Mouse (Mus musculus) liver, embryonic 13.5 days (tissue): ENCODE data around the gene Olfr279. TPM values are rescaled to one million over a fixed set of nuclear protein-coding genes. Genes with fewer than 3 reads are reported as not detected.
"Not testable (repeated sequence)": the region's sequence is repeated elsewhere in the genome, so short reads cannot be mapped to it uniquely, and the experiment has no call there.

Source experiments
- ATAC-seq: fragments of 200-750 bp; cut with Nextera tagmentation; 2 replicates; pipeline ENCODE4 v1.8.0; 2017; ENCODE audit warnings: low read depth, mild to moderate bottlenecking, moderate number of reproducible peaks, moderate library complexity
- DNase-seq: peaks from one replicate; pipeline ENCODE4 v3.0.0; 2022
- H3K27ac ChIP-seq: fragments of 300-500 bp; sonication (generic); 2 replicates; pipeline ENCODE4 v1.5.1; 2015; ENCODE audit warnings: moderate library complexity, mild to moderate bottlenecking, inconsistent platforms
- H3K27me3 ChIP-seq: fragments of 300-500 bp; sonication (generic); 2 replicates; pipeline ENCODE4 v1.6.1; 2015; ENCODE audit warnings: mild to moderate bottlenecking, inconsistent platforms
- H3K36me3 ChIP-seq: fragments of 300-500 bp; sonication (generic); 2 replicates; pipeline ENCODE4 v1.6.1; 2015; ENCODE audit warnings: mild to moderate bottlenecking, inconsistent platforms
- H3K4me1 ChIP-seq: fragments of 300-500 bp; sonication (generic); replicated peaks from 2 replicates; pipeline ENCODE4 v1.6.1; 2015; ENCODE audit warnings: inconsistent platforms
- H3K4me2 ChIP-seq: fragments of 300-500 bp; sonication (generic); 2 replicates; pipeline ENCODE4 v1.6.1; 2015; ENCODE audit warnings: inconsistent platforms, mild to moderate bottlenecking, moderate library complexity
- H3K4me3 ChIP-seq: fragments of 300-500 bp; sonication (generic); replicated peaks from 2 replicates; pipeline ENCODE4 v1.5.1; 2015; ENCODE audit warnings: mild to moderate bottlenecking, inconsistent platforms
- H3K9ac ChIP-seq: fragments of 300-500 bp; sonication (generic); 2 replicates; pipeline ENCODE4 v1.6.1; 2015; ENCODE audit warnings: mild to moderate bottlenecking, inconsistent platforms
- H3K9me3 ChIP-seq: fragments of 300-500 bp; sonication (generic); replicated peaks from 2 replicates; pipeline ENCODE4 v1.6.1; 2016; ENCODE audit warnings: inconsistent platforms
- WGBS: fragments of 180-500 bp; shearing (Covaris S2); methylation state at CpG from one replicate; pipeline ENCODE4 v1.1.7; 2015; ENCODE audit not compliant: insufficient replicate concordance; 5-methylcytosine and 5-hydroxymethylcytosine counted together
- polyA plus RNA-seq: library from polyadenylated mRNA; unstranded; fragments of >200 nt; fragmentation: Nextera tagmentation; extraction: Ambion mirVana; gene quantifications from 2 replicates; pipeline ENCODE4 v1.2.1, GENCODE M21; 2015

Olfr279 gene
- polyA plus RNA-seq, 1 experiment from 2014 or later = not detected

DNA sequence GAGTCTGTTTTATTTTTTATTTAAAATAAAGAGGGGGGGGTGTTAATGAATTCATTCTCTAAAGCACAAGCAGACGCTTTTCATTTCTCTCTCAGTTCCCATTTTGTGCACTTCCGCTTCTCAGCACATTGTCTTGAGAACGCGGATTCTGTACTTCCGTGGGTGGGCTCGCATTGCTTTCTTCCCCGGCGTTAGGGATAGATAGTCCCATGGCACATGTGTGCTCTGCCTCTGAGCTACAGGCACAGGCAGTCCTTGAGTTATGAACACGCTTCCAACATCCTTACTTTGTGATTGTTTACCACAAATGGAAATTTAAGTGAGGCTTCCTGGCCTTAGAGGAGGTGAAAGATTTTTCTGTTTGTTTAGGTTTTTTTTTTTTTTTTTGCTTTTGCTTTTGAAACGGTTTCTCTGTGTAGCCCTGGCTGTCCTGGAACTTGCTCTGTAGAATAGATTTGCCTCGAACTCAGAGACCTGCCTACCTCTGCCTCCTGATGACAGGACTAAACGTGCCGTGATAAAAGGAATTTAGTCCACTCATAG lies 19.3 kb downstream of the Olfr279 start:
- H3K4me3 ChIP-seq = 0 out of 2 replicates have a peak overlapping the region, but pooled peaks have one; percentile 37
- no peaks in the 10 kb centered on the region for H3K36me3 ChIP-seq
- no peak for DNase-seq
- peaks cover 25% of the 10 kb centered on the region for H3K4me1 ChIP-seq
- peak overlapping the region; percentile 58 for H3K4me2 ChIP-seq
- 45% methylated on average over 13 of the region's 13 CpGs for WGBS
- no peak for ATAC-seq
- H3K27me3 ChIP-seq = no peaks in the 10 kb centered on the region
- no peak overlapping the region for H3K9ac ChIP-seq
- no peaks in the 10 kb centered on the region for H3K9me3 ChIP-seq
- peak overlapping the region; percentile 21; the same call in 1 of the 2 replicates for H3K27ac ChIP-seq

GRCm38 (mm10) chr15:98512232-98512631 lies 20.0 kb downstream of the Olfr279 start:
- Histone ChIP-seq H3K36me3 (0 out of 2 replicates have a peak, but pooled peaks cover 3% of the 10 kb centered on the region), H3K9ac (no peak overlapping the region), H3K4me1 (peaks cover 25% of the 10 kb centered on the region), H3K27ac (no peak overlapping the region), H3K4me3 (no peak overlapping the region), H3K27me3 (no peaks in the 10 kb centered on the region), H3K4me2 (no peak overlapping the region), H3K9me3 (no peaks in the 10 kb centered on the region)
- DNase-seq (no peak), ATAC-seq (no peak)
- 36% methylated on average over 8 of the region's 8 CpGs for WGBS

- no peak for DNase-seq
- Histone ChIP-seq H3K9me3 (no peaks in the 10 kb centered on the region), H3K27ac (no peak overlapping the region), H3K27me3 (no peaks in the 10 kb centered on the region), H3K36me3 (peaks cover 6% of the 10 kb centered on the region), H3K4me2 (no peak overlapping the region), H3K4me1 (peaks cover 25% of the 10 kb centered on the region), H3K4me3 (no peak overlapping the region), H3K9ac (no peak overlapping the region)
- ATAC-seq = no peak
- 58% methylated on average over 17 of the region's 17 CpGs for WGBS
These were observed 20.7 kb downstream of the Olfr279 start for GRCm38 (mm10) chr15:98512799-98513321.

DNA sequence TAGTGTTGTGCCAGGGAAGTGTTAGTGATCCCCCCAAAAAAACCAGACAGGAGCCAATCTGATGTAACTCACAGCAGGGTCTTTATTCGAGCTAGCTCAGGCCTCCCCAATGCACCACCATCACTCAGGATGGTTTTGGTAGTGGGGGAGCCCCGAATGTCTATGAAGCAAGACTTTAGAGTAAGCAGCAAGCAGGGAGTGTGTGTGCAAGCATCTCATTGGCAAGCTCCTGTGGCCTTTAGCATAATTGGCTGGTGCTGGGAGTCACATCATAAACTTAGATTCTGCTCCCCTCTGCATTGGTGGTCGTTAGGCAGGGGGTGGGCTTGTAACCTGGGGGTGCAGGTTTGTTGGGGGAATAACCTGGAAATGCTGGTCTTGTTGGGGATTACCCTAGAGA lies 21.5 kb downstream of the Olfr279 start:
- ATAC-seq = not testable (repeated sequence)
- WGBS = 40% methylated on average over 3 of the region's 3 CpGs

GRCm38 (mm10) chr15:98514146-98514545 lies 21.9 kb downstream of the Olfr279 start:
- no peak for DNase-seq
- peaks cover 25% of the 10 kb centered on the region for H3K4me1 ChIP-seq
- H3K4me2 ChIP-seq = no peak overlapping the region
- H3K36me3 ChIP-seq = peaks cover 14% of the 10 kb centered on the region
- H3K4me3 ChIP-seq = no peak overlapping the region
- WGBS = 25% methylated on average over 8 of the region's 8 CpGs
- H3K9ac ChIP-seq = no peak overlapping the region
- ATAC-seq = no peak
- H3K27me3 ChIP-seq = no peaks in the 10 kb centered on the region
- no peaks in the 10 kb centered on the region for H3K9me3 ChIP-seq
- H3K27ac ChIP-seq = no peak overlapping the region

More for the DNA sequence above, 21.5 kb downstream of the Olfr279 start:
- H3K4me1 ChIP-seq = peaks cover 25% of the 10 kb centered on the region
- H3K9ac ChIP-seq, H3K4me2 ChIP-seq, H3K9me3 ChIP-seq, H3K27ac ChIP-seq, DNase-seq, H3K27me3 ChIP-seq, H3K4me3 ChIP-seq: not testable (repeated sequence)
- peaks cover 14% of the 10 kb centered on the region for H3K36me3 ChIP-seq

DNA sequence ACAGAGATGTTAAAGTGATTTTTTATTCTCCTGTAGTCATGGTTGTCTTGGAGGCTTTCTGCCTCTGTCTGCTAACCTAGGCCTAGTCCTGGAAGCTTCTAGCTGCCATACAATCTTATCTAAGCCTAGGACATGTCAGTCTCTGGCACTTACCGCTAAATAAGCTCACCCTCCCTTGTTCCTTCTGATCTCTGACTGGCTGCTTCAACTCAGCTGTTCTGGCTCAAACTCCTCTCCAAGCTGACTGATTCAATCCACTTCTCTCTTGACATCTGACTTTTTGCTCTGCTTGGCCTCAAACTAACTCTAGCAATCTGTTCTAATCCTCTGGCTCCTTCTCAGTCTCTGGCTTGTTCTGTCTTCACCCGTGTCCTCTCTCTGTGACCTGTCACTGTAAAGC lies 22.6 kb downstream of the Olfr279 start:
- H3K27me3 ChIP-seq, H3K9ac ChIP-seq, H3K27ac ChIP-seq, H3K4me3 ChIP-seq, H3K9me3 ChIP-seq, H3K4me2 ChIP-seq, DNase-seq, ATAC-seq: not testable (repeated sequence)
- 39% methylated on average over 2 of the region's 2 CpGs for whole genome bisulfite sequencing
- Histone ChIP-seq H3K36me3 (peaks cover 19% of the 10 kb centered on the region), H3K4me1 (peaks cover 25% of the 10 kb centered on the region)

- Histone ChIP-seq H3K4me3 (no peak overlapping the region), H3K9me3 (no peaks in the 10 kb centered on the region), H3K9ac (no peak overlapping the region), H3K4me1 (peaks cover 9% of the 10 kb centered on the region; the same call in 1 of the 2 replicates), H3K4me2 (no peak overlapping the region), H3K36me3 (peaks cover 46% of the 10 kb centered on the region), H3K27ac (no peak overlapping the region; the same call in 1 of the 2 replicates), H3K27me3 (no peaks in the 10 kb centered on the region)
- DNase-seq (peak; percentile 51), ATAC-seq (peak; percentile 32; the same call in 1 of the 2 replicates)
- WGBS = 52% methylated on average over 16 of the region's 16 CpGs
These were observed 25.5 kb downstream of the Olfr279 start for GRCm38 (mm10) chr15:98517380-98518355.

GRCm38 (mm10) chr15:98521245-98521644 lies 29.0 kb downstream of the Olfr279 start:
- H3K27me3 ChIP-seq = no peaks in the 10 kb centered on the region
- H3K4me3 ChIP-seq = no peak overlapping the region
- ATAC-seq = no peak
- H3K9me3 ChIP-seq = no peaks in the 10 kb centered on the region
- H3K4me2 ChIP-seq = no peak overlapping the region
- 79% methylated on average over 3 of the region's 3 CpGs for WGBS
- H3K9ac ChIP-seq = no peak overlapping the region
- no peak for DNase-seq
- H3K4me1 ChIP-seq = peaks cover 8% of the 10 kb centered on the region
- H3K36me3 ChIP-seq = peaks cover 79% of the 10 kb centered on the region
- no peak overlapping the region for H3K27ac ChIP-seq

- Histone ChIP-seq H3K27ac (peak overlapping the region; percentile 30), H3K4me3 (no peak overlapping the region), H3K27me3 (no peaks in the 10 kb centered on the region), H3K36me3 (peaks cover 97% of the 10 kb centered on the region), H3K4me1 (peaks cover 25% of the 10 kb centered on the region), H3K4me2 (no peak overlapping the region), H3K9me3 (no peaks in the 10 kb centered on the region), H3K9ac (no peak overlapping the region)
- DNase-seq (peak; percentile 39), ATAC-seq (peak; percentile 85)
- WGBS = 63% methylated on average over 5 of the region's 5 CpGs
These were observed 33.9 kb downstream of the Olfr279 start for GRCm38 (mm10) chr15:98526057-98526456.

DNA sequence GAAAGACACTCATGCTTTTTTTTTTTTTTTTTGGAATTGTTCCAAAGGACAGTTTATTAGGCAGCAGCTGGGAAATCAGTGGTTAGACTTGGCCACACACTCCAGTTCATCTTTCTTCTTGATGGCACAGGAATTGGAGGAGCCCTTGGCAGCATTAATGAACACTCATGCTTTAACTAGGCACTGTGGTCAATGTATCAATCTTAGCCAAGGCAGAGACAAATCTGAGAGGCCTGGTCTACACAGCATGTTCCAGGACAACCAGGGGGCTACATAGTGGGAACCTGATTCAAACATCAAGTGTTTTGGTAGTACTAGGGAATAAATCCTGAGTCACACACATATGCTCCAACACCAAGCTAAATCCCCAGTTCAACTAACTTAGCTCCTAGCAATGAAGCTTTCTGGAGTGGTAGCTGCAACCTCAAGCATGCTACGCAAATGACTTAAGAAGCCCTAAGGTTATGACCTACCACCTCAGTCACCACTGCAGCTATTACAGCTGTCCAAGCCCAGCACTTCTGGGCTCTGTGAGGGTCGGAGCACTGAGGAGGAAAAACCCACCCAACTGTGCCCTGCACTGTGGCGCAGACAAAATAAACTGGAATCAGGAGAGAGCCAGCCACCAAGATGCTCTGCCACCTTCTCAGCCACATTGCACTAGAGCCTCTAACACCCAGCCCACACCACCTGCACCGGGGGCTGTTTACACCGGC lies 35.0 kb downstream of the Olfr279 start:
- 94% methylated on average over 5 of the region's 5 CpGs for WGBS
- peaks cover 95% of the 10 kb centered on the region for H3K36me3 ChIP-seq

GRCm38 (mm10) chr15:98528066-98528563 lies 35.9 kb downstream of the Olfr279 start:
- Histone ChIP-seq H3K4me1 (peaks cover 45% of the 10 kb centered on the region), H3K36me3 (peaks cover 86% of the 10 kb centered on the region)
- 84% methylated on average over 5 of the region's 5 CpGs for WGBS

More for the DNA sequence above, 35.0 kb downstream of the Olfr279 start:
- Histone ChIP-seq H3K4me1 (peaks cover 36% of the 10 kb centered on the region), H3K9ac (no peak overlapping the region), H3K27me3 (no peaks in the 10 kb centered on the region), H3K27ac (no peak overlapping the region), H3K4me3 (no peak overlapping the region), H3K9me3 (no peaks in the 10 kb centered on the region), H3K4me2 (no peak overlapping the region)
- DNase-seq (no peak), ATAC-seq (no peak)

More at GRCm38 (mm10) chr15:98528066-98528563, 35.9 kb downstream of the Olfr279 start:
- H3K27me3 ChIP-seq = no peaks in the 10 kb centered on the region
- no peak overlapping the region for H3K4me2 ChIP-seq
- H3K27ac ChIP-seq = no peak overlapping the region
- DNase-seq (no peak), ATAC-seq (no peak)
- H3K9ac ChIP-seq = no peak overlapping the region
- H3K4me3 ChIP-seq = no peak overlapping the region
- no peaks in the 10 kb centered on the region for H3K9me3 ChIP-seq
